Mouse (Mus musculus) megakaryocyte, embryonic 14.5 days (primary cell): ENCODE measurements at regions not wholly inside any gene's neighbourhood (a gene's known extent, or its start where the extent isn't known, plus 50 kb on each side); places are given as distances from the start of the nearest gene placed in this dataset.

Experiments
- FLI1 ChIP-seq: IDR thresholded peaks from 2 replicates; pipeline ENCODE4 v1.6.1; 2012; ENCODE audit warnings: low read length, inconsistent platforms, mixed read lengths
- GATA1 ChIP-seq: IDR thresholded peaks from 3 replicates; pipeline ENCODE4 v1.6.1; 2012; ENCODE audit warnings: mixed read lengths, low read length, inconsistent platforms, borderline replicate concordance

DNA sequence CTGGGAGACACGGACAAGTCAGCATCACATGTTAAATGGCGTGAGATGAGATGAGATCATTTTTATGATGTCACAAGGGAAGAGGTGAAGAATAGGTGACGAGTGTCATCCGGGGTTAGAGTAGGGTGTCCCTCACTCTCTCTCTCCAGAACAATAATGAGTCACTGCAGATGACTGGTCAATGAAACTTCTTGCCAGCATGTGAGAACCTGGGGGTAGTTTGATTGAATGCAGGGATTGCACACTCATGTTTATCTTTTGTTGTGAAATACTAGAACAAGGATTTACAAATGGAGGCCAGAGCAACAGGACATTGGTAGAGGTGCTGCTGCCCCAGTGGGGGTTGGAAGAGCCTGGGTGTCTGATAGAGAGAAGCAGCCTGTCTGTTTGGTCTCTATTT is 393.7 kb downstream of the Med10 start:
- TF ChIP-seq GATA1 (no peak), FLI1 (no peak)
